Mouse (Mus musculus): Measurements from ENCODE around the gene Hip1r. TPM values are rescaled to one million over a fixed set of nuclear protein-coding genes. Genes with fewer than 3 reads are reported as not detected.
A peak's percentile ranks its signal among the peaks of the same experiment; 100 is the strongest.

The Hip1r gene
- polyA plus RNA-seq, 1 experiment from 2014 or later: 18.3 TPM

DNA sequence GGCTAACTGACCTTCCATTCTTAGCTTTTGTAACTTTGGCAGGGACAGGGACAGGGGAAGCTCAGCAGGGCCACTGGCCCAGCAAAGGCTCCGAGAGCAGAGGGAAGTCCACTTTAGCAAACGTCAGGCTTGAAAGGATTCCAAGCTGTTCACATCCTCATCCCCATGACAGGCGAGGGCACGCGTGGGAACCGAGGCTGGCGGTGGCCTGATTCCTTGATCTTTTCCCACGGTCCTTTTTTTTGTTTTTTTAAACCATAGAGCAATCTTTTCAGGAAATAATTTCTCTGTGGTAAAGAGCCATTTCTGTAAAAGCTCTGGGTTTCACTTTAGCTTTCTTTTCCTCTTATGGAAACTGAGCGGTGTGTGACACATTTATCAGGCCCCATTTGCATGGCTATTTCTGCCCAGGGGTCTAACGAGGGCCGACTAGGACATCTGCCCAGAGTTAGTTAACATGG, 41.4 kb downstream of the Hip1r start:
- H3K4me3 ChIP-seq (ENCODE audit: low read depth, low read length): no peak overlapping the region
- H3K27ac ChIP-seq (ENCODE audit: low read depth, low read length): no peak overlapping the region
- WGBS: 43% methylated on average over 11 of the region's 11 CpGs
- ATAC-seq: no peak
- H3K36me3 ChIP-seq (ENCODE audit: control insufficient read depth, insufficient read depth): no peaks in the 10 kb centered on the region
- H3K9me3 ChIP-seq (ENCODE audit: control insufficient read depth): no peaks in the 10 kb centered on the region
- H3K9ac ChIP-seq (ENCODE audit: low read depth, low read length): no peak overlapping the region
- 0 out of 2 replicates have a peak overlapping the region, but pooled peaks have one; percentile 37 for H3K4me2 ChIP-seq (replicated peaks; ENCODE audit: low read depth)
- H3K4me1 ChIP-seq (replicated peaks; ENCODE audit: control insufficient read depth, insufficient read depth, low read length): peaks cover 15% of the 10 kb centered on the region; the same call in 1 of the 2 replicates
- no peak for TF ChIP-seq CTCF (IDR thresholded peaks at IDR 0.05; ENCODE audit: low read depth)
- no peaks in the 10 kb centered on the region for H3K27me3 ChIP-seq (replicated peaks; ENCODE audit: control insufficient read depth, insufficient read depth, low read length)

DNA sequence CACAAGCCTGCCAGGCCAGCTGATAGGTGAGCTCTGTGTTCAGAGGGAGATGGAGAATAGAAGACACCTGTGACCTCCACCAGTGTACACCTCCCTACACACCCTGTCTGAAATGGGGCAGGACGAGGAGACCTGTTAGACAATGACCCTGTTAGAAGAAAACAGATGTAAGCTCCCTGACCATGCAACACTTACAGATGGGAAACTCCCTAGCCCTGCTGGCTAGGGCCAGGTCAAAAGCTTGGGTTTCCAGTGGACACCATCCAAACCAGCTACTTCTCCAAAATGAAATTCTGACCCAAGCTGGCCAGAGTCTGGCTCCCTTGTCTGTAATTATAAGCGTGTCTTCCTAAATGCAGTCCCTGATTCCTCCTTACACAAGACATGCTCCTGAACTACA, 42.3 kb downstream of the Hip1r start:
- no peaks in the 10 kb centered on the region for H3K27me3 ChIP-seq (replicated peaks; ENCODE audit: control insufficient read depth, insufficient read depth, low read length)
- no peak overlapping the region for H3K4me3 ChIP-seq (ENCODE audit: low read depth, low read length)
- WGBS: 64% methylated on average over 2 of the region's 2 CpGs
- no peaks in the 10 kb centered on the region for H3K9me3 ChIP-seq (ENCODE audit: control insufficient read depth)
- H3K36me3 ChIP-seq (ENCODE audit: control insufficient read depth, insufficient read depth): no peaks in the 10 kb centered on the region
- peaks cover 14% of the 10 kb centered on the region; the same call in 1 of the 2 replicates for H3K4me1 ChIP-seq (replicated peaks; ENCODE audit: control insufficient read depth, insufficient read depth, low read length)
- H3K9ac ChIP-seq (ENCODE audit: low read depth, low read length): no peak overlapping the region
- ATAC-seq: no peak
- no peak for TF ChIP-seq CTCF (IDR thresholded peaks at IDR 0.05; ENCODE audit: low read depth)
- H3K27ac ChIP-seq (ENCODE audit: low read depth, low read length): no peak overlapping the region
- H3K4me2 ChIP-seq (replicated peaks; ENCODE audit: low read depth): no peak overlapping the region

DNA sequence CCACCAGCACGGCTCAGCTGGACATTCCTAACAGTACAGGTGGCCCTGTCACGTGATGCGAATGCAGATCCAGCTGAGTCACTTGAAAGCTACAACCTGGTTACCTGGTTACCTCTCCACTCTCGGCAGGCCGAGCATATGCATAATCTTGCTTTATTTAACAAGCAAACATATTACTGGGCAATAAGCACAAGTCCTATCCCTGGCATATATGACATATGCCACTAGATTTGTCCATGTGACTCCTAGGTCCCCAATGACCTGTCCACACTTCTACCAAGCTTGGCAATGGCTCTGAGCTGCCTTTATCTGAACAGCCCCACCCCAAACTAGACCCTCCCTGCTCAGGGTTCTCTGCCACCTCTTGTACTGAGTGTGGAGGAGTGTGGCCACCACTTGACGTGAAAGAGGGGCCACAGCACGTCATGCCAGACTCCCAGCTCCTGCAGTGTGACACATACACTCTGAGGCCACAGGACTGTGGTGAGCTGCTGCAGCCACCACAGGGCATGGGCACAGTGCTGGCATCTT, 42.9 kb downstream of the Hip1r start:
- Histone ChIP-seq H3K9me3 (ENCODE audit: control insufficient read depth) (no peaks in the 10 kb centered on the region), H3K36me3 (ENCODE audit: control insufficient read depth, insufficient read depth) (no peaks in the 10 kb centered on the region), H3K9ac (ENCODE audit: low read depth, low read length) (no peak overlapping the region), H3K4me2 (replicated peaks; ENCODE audit: low read depth) (no peak overlapping the region), H3K4me1 (replicated peaks; ENCODE audit: control insufficient read depth, insufficient read depth, low read length) (0 out of 2 replicates have a peak, but pooled peaks cover 9% of the 10 kb centered on the region), H3K27me3 (replicated peaks; ENCODE audit: control insufficient read depth, insufficient read depth, low read length) (no peaks in the 10 kb centered on the region), H3K4me3 (ENCODE audit: low read depth, low read length) (no peak overlapping the region), H3K27ac (ENCODE audit: low read depth, low read length) (no peak overlapping the region)
- TF ChIP-seq CTCF (IDR thresholded peaks at IDR 0.05; ENCODE audit: low read depth): no peak
- peak; percentile 62 for ATAC-seq
- 61% methylated on average over 7 of the region's 7 CpGs for WGBS

DNA sequence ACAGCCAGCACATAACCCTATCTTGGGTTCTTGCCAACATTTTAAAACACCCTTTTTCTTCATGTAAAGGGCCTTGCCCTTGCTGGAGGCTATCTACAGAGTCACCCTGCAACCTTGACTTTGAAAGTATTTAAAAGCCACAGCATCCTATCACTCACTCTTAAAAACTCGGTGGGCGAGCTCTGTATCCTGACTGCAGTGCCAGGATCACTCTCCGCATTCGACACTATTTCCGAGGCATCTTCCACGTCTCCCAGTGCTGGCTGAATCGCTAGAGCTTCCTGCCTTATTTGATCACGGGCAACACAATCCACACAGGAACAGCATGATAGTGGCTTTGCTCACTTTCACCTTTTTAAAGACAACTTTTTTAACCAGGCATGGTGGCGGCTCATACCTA, 44.5 kb downstream of the Hip1r start:
- ATAC-seq: no peak
- H3K27me3 ChIP-seq (replicated peaks; ENCODE audit: control insufficient read depth, insufficient read depth, low read length): no peaks in the 10 kb centered on the region
- TF ChIP-seq CTCF (IDR thresholded peaks at IDR 0.05; ENCODE audit: low read depth): no peak
- no peak overlapping the region for H3K4me2 ChIP-seq (replicated peaks; ENCODE audit: low read depth)
- no peaks in the 10 kb centered on the region for H3K36me3 ChIP-seq (ENCODE audit: control insufficient read depth, insufficient read depth)
- no peaks in the 10 kb centered on the region for H3K9me3 ChIP-seq (ENCODE audit: control insufficient read depth)
- no peak overlapping the region for H3K9ac ChIP-seq (ENCODE audit: low read depth, low read length)
- H3K27ac ChIP-seq (ENCODE audit: low read depth, low read length): no peak overlapping the region
- H3K4me1 ChIP-seq (replicated peaks; ENCODE audit: control insufficient read depth, insufficient read depth, low read length): no peaks in the 10 kb centered on the region
- no peak overlapping the region for H3K4me3 ChIP-seq (ENCODE audit: low read depth, low read length)
- 80% methylated on average over 9 of the region's 9 CpGs for WGBS

DNA sequence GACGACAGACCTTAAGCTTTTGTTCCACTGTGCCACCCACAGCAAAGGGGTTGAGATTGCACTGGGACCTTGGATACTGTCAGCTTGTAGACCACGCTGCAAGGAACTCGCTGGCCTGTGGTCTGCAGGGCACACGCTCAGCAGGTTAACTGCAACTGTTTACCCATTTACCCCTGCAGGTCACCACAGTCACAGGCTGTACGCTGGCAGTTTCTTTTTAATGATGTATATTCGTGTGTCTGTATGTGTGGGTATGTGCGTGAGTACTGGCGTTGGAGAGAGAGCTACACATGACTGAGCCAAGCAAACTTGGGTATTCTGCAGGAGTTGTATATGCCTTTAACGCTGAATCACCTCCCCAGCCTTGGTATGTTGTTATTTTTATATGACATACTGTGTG, 45.2 kb downstream of the Hip1r start:
- Histone ChIP-seq H3K4me2 (replicated peaks; ENCODE audit: low read depth) (no peak overlapping the region), H3K4me3 (ENCODE audit: low read depth, low read length) (no peak overlapping the region), H3K4me1 (replicated peaks; ENCODE audit: control insufficient read depth, insufficient read depth, low read length) (no peaks in the 10 kb centered on the region), H3K27ac (ENCODE audit: low read depth, low read length) (no peak overlapping the region), H3K27me3 (replicated peaks; ENCODE audit: control insufficient read depth, insufficient read depth, low read length) (no peaks in the 10 kb centered on the region), H3K36me3 (ENCODE audit: control insufficient read depth, insufficient read depth) (no peaks in the 10 kb centered on the region), H3K9me3 (ENCODE audit: control insufficient read depth) (no peaks in the 10 kb centered on the region), H3K9ac (ENCODE audit: low read depth, low read length) (no peak overlapping the region)
- no peak for TF ChIP-seq CTCF (IDR thresholded peaks at IDR 0.05; ENCODE audit: low read depth)
- WGBS: 84% methylated on average over 9 of the region's 9 CpGs
- no peak for ATAC-seq

- no peak overlapping the region for H3K9ac ChIP-seq (ENCODE audit: low read depth, low read length)
- H3K4me1 ChIP-seq (replicated peaks; ENCODE audit: control insufficient read depth, insufficient read depth, low read length): no peaks in the 10 kb centered on the region
- H3K4me3 ChIP-seq (ENCODE audit: low read depth, low read length): no peak overlapping the region
- no peaks in the 10 kb centered on the region for H3K27me3 ChIP-seq (replicated peaks; ENCODE audit: control insufficient read depth, insufficient read depth, low read length)
- ATAC-seq: no peak
- no peaks in the 10 kb centered on the region for H3K36me3 ChIP-seq (ENCODE audit: control insufficient read depth, insufficient read depth)
- H3K4me2 ChIP-seq (replicated peaks; ENCODE audit: low read depth): no peak overlapping the region
- H3K9me3 ChIP-seq (ENCODE audit: control insufficient read depth): no peaks in the 10 kb centered on the region
- no peak for TF ChIP-seq CTCF (IDR thresholded peaks at IDR 0.05; ENCODE audit: low read depth)
- 55% methylated on average over 12 of the region's 12 CpGs for WGBS
- no peak overlapping the region for H3K27ac ChIP-seq (ENCODE audit: low read depth, low read length)
Observed at GRCm38 (mm10) chr5:124019348-124020216, 46.2 kb downstream of the Hip1r start.

All from intestine, postnatal 0 days (tissue).